Mouse (Mus musculus) embryonic facial prominence, embryonic 13.5 days (tissue): ENCODE measurements around the gene Il17rb. TPM values are rescaled to one million over a fixed set of nuclear protein-coding genes. Genes with fewer than 3 reads are reported as not detected.

ENCODE experiments used
- ATAC-seq: fragments of 200-750 bp; cut with Nextera tagmentation; 2 replicates; pipeline ENCODE4 v1.8.0; 2017; ENCODE audit warnings: low read depth; ENCODE audit not compliant: insufficient number of reproducible peaks, insufficient read depth, low FRiP score, low TSS enrichment
- H3K27ac ChIP-seq: fragments of 300-500 bp; sonication (generic); 2 replicates; pipeline ENCODE4 v1.5.1; 2015; ENCODE audit warnings: moderate library complexity, mild to moderate bottlenecking, inconsistent platforms
- H3K27me3 ChIP-seq: fragments of 300-500 bp; sonication (generic); 2 replicates; pipeline ENCODE4 v1.6.1; 2015; ENCODE audit warnings: mild to moderate bottlenecking, inconsistent platforms
- H3K36me3 ChIP-seq: fragments of 300-500 bp; sonication (generic); 2 replicates; pipeline ENCODE4 v1.6.1; 2015; ENCODE audit warnings: mild to moderate bottlenecking, inconsistent platforms
- H3K4me1 ChIP-seq: fragments of 300-500 bp; sonication (generic); 2 replicates; pipeline ENCODE4 v1.6.1; 2015; ENCODE audit warnings: inconsistent platforms
- H3K4me2 ChIP-seq: fragments of 300-500 bp; sonication (generic); 2 replicates; pipeline ENCODE4 v1.6.1; 2015; ENCODE audit warnings: moderate library complexity, mild to moderate bottlenecking, inconsistent platforms
- H3K4me3 ChIP-seq: fragments of 300-500 bp; sonication (generic); 2 replicates; pipeline ENCODE4 v1.5.1; 2015; ENCODE audit warnings: mild to moderate bottlenecking, inconsistent platforms
- H3K9ac ChIP-seq: fragments of 300-500 bp; sonication (generic); 2 replicates; pipeline ENCODE4 v1.6.1; 2015; ENCODE audit warnings: mild to moderate bottlenecking, inconsistent platforms
- H3K9me3 ChIP-seq: fragments of 300-500 bp; sonication (generic); 2 replicates; pipeline ENCODE4 v1.6.1; 2016; ENCODE audit warnings: inconsistent platforms
- WGBS: fragments of 180-500 bp; shearing (Covaris S2); methylation state at CpG from one replicate; pipeline ENCODE4 v1.1.7; 2015; ENCODE audit warnings: mixed read lengths; 5-methylcytosine and 5-hydroxymethylcytosine counted together
- polyA plus RNA-seq: library from polyadenylated mRNA; unstranded; fragments of >200 nt; fragmentation: Nextera tagmentation; extraction: Ambion mirVana; gene quantifications from 2 replicates; pipeline ENCODE4 v1.2.1, GENCODE M21; 2015

The Il17rb gene
- polyA plus RNA-seq, 1 experiment from 2014 or later, result 1.3 TPM

GRCm38 (mm10) chr14:30014487-30014886 is 5.8 kb upstream of the Il17rb start:
- Histone ChIP-seq H3K9me3 (no peaks in the 10 kb centered on the region), H3K36me3 (no peaks in the 10 kb centered on the region), H3K4me1 (peaks cover 16% of the 10 kb centered on the region; the same call in 1 of the 2 replicates), H3K27me3 (peaks cover 13% of the 10 kb centered on the region), H3K4me2 (no peak overlapping the region), H3K9ac (no peak overlapping the region), H3K27ac (no peak overlapping the region), H3K4me3 (no peak overlapping the region)
- no peak for ATAC-seq
- WGBS, result 51% methylated on average over 10 of the region's 10 CpGs

- no peak overlapping the region for H3K4me3 ChIP-seq
- peaks cover 28% of the 10 kb centered on the region; the same call in 1 of the 2 replicates for H3K4me1 ChIP-seq
- peaks cover 35% of the 10 kb centered on the region for H3K27me3 ChIP-seq
- H3K9ac ChIP-seq, result no peak overlapping the region
- H3K36me3 ChIP-seq, result no peaks in the 10 kb centered on the region
- H3K27ac ChIP-seq, result no peak overlapping the region; the same call in 1 of the 2 replicates
- no peaks in the 10 kb centered on the region for H3K9me3 ChIP-seq
- no peak for ATAC-seq
- WGBS, result 71% methylated on average over 10 of the region's 10 CpGs
- H3K4me2 ChIP-seq, result no peak overlapping the region
These were observed 3.3 kb upstream of the Il17rb start for GRCm38 (mm10) chr14:30011886-30012560.

- no peaks in the 10 kb centered on the region for H3K9me3 ChIP-seq
- H3K27ac ChIP-seq, result peak overlapping the region; percentile 39; the same call in 1 of the 2 replicates
- H3K9ac ChIP-seq, result no peak overlapping the region
- H3K36me3 ChIP-seq, result no peaks in the 10 kb centered on the region
- H3K4me3 ChIP-seq, result no peak overlapping the region
- 0 out of 2 replicates have a peak, but pooled peaks have one; percentile 26 for ATAC-seq
- peak overlapping the region; percentile 94; the same call in 1 of the 2 replicates for H3K4me2 ChIP-seq
- WGBS, result 61% methylated on average over 10 of the region's 10 CpGs
- H3K27me3 ChIP-seq, result peaks cover 37% of the 10 kb centered on the region
- peaks cover 28% of the 10 kb centered on the region; the same call in 1 of the 2 replicates for H3K4me1 ChIP-seq
These were observed 1.3 kb upstream of the Il17rb start for GRCm38 (mm10) chr14:30009864-30010560.

DNA sequence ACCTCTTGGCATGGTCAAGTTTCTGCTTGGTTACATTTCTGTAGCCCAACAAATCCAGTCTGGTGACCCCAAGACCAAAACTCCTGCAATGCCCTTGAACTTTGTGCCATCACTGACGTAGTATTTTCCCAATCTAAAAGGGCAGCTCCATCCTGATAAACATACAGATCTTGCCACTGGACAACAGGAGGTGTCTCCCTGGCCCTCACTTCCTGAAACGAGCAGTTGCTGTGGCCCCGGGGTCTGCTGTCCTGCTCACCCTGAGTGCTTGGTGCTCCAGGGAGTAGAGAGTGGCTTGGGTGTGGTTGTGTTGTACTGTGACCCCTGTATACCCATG is 9.3 kb downstream of the Il17rb start:
- H3K4me1 ChIP-seq, result 0 out of 2 replicates have a peak, but pooled peaks cover 2% of the 10 kb centered on the region
- H3K27ac ChIP-seq, result no peak overlapping the region
- ATAC-seq, result no peak
- 89% methylated on average over 3 of the region's 3 CpGs for WGBS
- H3K9me3 ChIP-seq, result no peaks in the 10 kb centered on the region
- H3K4me2 ChIP-seq, result no peak overlapping the region
- peaks cover 27% of the 10 kb centered on the region for H3K36me3 ChIP-seq
- no peaks in the 10 kb centered on the region for H3K27me3 ChIP-seq
- H3K9ac ChIP-seq, result no peak overlapping the region
- no peak overlapping the region for H3K4me3 ChIP-seq

DNA sequence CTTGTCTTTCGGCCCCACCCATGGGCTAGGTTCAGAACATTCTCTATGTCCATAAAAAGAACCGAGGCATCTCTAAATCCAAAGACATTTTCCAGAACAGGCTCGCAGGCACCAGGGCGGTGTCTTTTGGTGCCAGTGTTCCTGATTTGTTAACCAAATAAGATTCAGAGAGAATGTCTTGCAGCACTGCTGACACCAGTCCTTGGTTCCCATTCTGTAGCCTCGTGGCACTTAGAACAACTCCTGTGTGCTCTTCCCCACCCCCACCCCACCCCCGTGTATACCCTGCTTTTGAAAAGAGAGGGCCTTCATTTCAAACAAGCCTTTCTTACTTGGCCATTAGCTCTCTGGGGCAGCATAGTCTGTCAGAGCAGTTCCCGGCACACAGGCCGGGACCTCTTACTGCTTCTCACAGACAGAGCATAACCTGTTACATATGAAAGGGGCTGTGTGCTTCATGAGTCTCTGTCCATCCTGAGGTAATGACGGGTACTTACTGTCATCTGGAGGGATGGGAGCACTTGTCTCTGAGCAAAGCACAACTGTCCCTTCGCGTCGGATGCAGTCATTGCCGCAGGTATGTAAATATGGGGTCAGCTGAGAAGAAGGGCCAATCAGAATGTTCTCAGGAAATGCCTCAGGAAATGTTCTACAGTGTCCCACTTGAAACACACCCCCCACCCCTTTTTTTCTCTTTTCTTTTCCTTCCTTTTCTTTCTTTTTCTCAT is 9.8 kb downstream of the Il17rb start:
- 82% methylated on average over 13 of the region's 13 CpGs for WGBS
- H3K4me2 ChIP-seq, result no peak overlapping the region
- no peak for ATAC-seq
- H3K36me3 ChIP-seq, result peaks cover 32% of the 10 kb centered on the region
- H3K27ac ChIP-seq, result no peak overlapping the region
- H3K4me1 ChIP-seq, result 0 out of 2 replicates have a peak, but pooled peaks cover 2% of the 10 kb centered on the region
- H3K4me3 ChIP-seq, result no peak overlapping the region
- H3K9me3 ChIP-seq, result no peaks in the 10 kb centered on the region
- H3K27me3 ChIP-seq, result no peaks in the 10 kb centered on the region
- no peak overlapping the region for H3K9ac ChIP-seq

DNA sequence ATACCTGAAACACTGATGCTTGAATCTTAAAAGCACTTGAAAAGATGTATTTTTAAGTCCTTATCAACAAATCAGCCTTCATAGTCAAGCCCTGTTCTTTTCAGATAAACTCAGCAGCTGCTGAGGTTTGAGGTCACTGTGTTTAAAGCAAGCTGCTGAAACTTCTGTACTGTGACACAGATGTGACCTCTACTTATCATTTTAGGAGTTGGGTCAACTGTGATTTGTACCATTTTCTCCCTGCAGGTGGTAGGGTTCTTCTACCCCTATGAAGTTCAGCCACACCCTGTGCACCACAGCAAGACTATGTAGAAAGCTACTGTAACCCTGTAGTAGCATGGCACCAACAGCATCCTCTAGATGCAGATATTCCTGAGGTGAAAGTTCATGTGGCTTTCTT is 11.4 kb downstream of the Il17rb start:
- no peak overlapping the region for H3K4me2 ChIP-seq
- H3K4me3 ChIP-seq, result no peak overlapping the region
- H3K27me3 ChIP-seq, result no peaks in the 10 kb centered on the region
- H3K36me3 ChIP-seq, result peaks cover 48% of the 10 kb centered on the region
- no peak overlapping the region for H3K27ac ChIP-seq
- ATAC-seq, result no peak
- 0 out of 2 replicates have a peak, but pooled peaks cover 2% of the 10 kb centered on the region for H3K4me1 ChIP-seq
- no peaks in the 10 kb centered on the region for H3K9me3 ChIP-seq
- H3K9ac ChIP-seq, result no peak overlapping the region

GRCm38 (mm10) chr14:29996000-29996751 is 12.5 kb downstream of the Il17rb start:
- ATAC-seq, result no peak
- H3K4me1 ChIP-seq, result 0 out of 2 replicates have a peak, but pooled peaks cover 2% of the 10 kb centered on the region
- no peak overlapping the region for H3K27ac ChIP-seq
- H3K27me3 ChIP-seq, result no peaks in the 10 kb centered on the region
- no peak overlapping the region for H3K4me2 ChIP-seq
- H3K4me3 ChIP-seq, result no peak overlapping the region
- no peaks in the 10 kb centered on the region for H3K9me3 ChIP-seq
- WGBS, result 91% methylated on average over 11 of the region's 11 CpGs
- peaks cover 60% of the 10 kb centered on the region for H3K36me3 ChIP-seq
- H3K9ac ChIP-seq, result no peak overlapping the region

DNA sequence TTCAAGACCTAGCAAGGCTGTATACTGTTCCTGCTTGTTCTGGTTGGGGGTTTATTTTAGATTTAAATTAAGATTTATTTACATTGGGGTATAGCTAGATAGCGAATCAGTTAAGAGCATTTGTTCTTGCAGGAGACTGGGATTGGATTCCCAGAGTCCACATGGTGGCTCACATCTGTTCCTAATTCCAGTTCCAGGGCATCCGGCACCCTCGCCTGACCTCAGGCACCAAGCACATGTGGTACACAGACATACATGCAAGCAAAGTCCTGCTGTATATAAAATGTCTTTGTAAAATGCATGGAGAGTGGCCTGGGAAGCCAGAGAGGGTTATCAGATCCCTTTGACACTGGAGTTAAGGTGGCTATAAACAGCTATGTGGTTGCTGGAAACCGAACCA is 13.7 kb downstream of the Il17rb start:
- Histone ChIP-seq H3K4me3 (no peak overlapping the region), H3K4me1 (0 out of 2 replicates have a peak, but pooled peaks cover 2% of the 10 kb centered on the region), H3K9ac (no peak overlapping the region), H3K4me2 (no peak overlapping the region), H3K27ac (no peak overlapping the region), H3K36me3 (peaks cover 72% of the 10 kb centered on the region), H3K9me3 (no peaks in the 10 kb centered on the region), H3K27me3 (no peaks in the 10 kb centered on the region)
- WGBS, result 29% methylated on average over 4 of the region's 4 CpGs
- no peak for ATAC-seq

- H3K27me3 ChIP-seq, result no peaks in the 10 kb centered on the region
- H3K9me3 ChIP-seq, result no peaks in the 10 kb centered on the region
- H3K9ac ChIP-seq, result no peak overlapping the region
- ATAC-seq, result no peak
- WGBS, result 94% methylated on average over 4 of the region's 4 CpGs
- peaks cover 100% of the 10 kb centered on the region for H3K36me3 ChIP-seq
- H3K27ac ChIP-seq, result no peak overlapping the region
- no peak overlapping the region for H3K4me3 ChIP-seq
- no peak overlapping the region for H3K4me2 ChIP-seq
- no peaks in the 10 kb centered on the region for H3K4me1 ChIP-seq
These were observed 20.4 kb downstream of the Il17rb start for GRCm38 (mm10) chr14:29988337-29988736.

DNA sequence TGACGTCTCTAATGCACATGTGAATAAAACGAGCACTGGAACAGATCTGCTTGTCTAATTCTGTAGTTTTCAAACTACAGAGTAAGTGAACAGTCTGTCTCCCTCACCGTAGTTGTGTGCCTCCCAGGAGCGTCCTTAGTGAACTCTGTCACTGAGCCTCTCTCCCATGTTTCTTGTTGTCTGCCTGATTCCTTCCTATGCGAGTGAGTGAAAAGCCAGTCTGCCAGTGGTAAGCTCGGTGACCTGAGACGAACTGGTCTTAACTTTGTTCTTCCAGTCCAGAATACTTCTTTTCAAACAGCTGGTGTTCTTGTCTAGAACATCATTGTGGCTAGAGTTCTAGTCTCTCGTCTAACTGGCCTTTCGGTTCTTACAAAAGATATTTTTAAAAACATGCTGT is 21.0 kb downstream of the Il17rb start:
- no peak overlapping the region for H3K4me3 ChIP-seq
- H3K36me3 ChIP-seq, result peaks cover 100% of the 10 kb centered on the region
- no peak overlapping the region for H3K4me2 ChIP-seq
- H3K4me1 ChIP-seq, result no peaks in the 10 kb centered on the region
- H3K9ac ChIP-seq, result no peak overlapping the region
- H3K27me3 ChIP-seq, result no peaks in the 10 kb centered on the region
- H3K27ac ChIP-seq, result no peak overlapping the region
- no peaks in the 10 kb centered on the region for H3K9me3 ChIP-seq
- no peak for ATAC-seq
- 93% methylated on average over 9 of the region's 9 CpGs for WGBS

DNA sequence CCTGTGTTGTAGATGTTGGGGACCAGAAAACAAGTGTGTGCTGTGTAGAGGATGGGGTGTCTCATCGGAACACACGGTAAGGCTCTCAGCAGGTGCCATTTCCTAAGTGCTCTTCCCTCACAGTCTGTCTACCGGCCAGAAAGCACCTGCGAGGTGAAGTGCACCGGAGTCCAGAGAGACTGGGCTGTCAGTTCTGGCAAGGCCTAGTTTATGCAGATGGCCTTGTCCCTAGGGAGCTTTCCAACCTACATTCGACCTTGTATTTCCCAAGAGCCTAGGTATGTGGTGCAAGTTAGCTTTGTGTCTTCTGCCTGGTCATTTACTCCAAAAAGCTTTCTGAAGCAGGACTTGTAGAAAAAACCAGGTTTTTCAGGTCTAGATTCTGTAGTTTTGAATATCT is 21.4 kb downstream of the Il17rb start:
- no peak for ATAC-seq
- H3K4me3 ChIP-seq, result no peak overlapping the region
- no peak overlapping the region for H3K4me2 ChIP-seq
- H3K9me3 ChIP-seq, result no peaks in the 10 kb centered on the region
- H3K27me3 ChIP-seq, result no peaks in the 10 kb centered on the region
- no peaks in the 10 kb centered on the region for H3K4me1 ChIP-seq
- no peak overlapping the region for H3K9ac ChIP-seq
- H3K36me3 ChIP-seq, result peaks cover 100% of the 10 kb centered on the region
- H3K27ac ChIP-seq, result no peak overlapping the region
- 93% methylated on average over 6 of the region's 6 CpGs for WGBS
